Mouse (Mus musculus) naive thymus-derived CD4-positive, alpha-beta T cell, adult 2 months (primary cell): Measurements from ENCODE around the gene Gm21812.
"Not testable (repeated sequence)": the region's sequence is repeated elsewhere in the genome, so short reads cannot be mapped to it uniquely, and the experiment has no call there.

Experiments used
- DNase-seq: peaks from one replicate; pipeline ENCODE4 v3.0.0-alpha.2; 2011; ENCODE audit warnings: low read depth

Gene Gm21812

GRCm38 (mm10) chrY:9347084-9347483, at the start of gene Gm21812:
TSS of gene Gm21812 (minus strand) at chrY:9347184.
- DNase-seq: not testable (repeated sequence)
